ENCODE assay signal across 9 mouse cellular contexts in genomic region chr4:129011604-129012121, GRCm38 (mm10). TPM values are rescaled to one million over a fixed set of nuclear protein-coding genes. Genes with fewer than 3 reads are reported as not detected.
A peak's percentile ranks its signal among the peaks of the same experiment; 100 is the strongest.
DNase-seq lines count a peak whose midpoint lies in the region; ATAC-seq and TF ChIP-seq lines count a peak whose summit lies in the region.
"Had no signal": no experiment of that assay in that cellular context is flagged by ENCODE, and none has a peak within 500 bp of the region (broad histone marks: within the 10 kb centered on the region; RNA-seq: fewer than 3 reads in every experiment).

No protein-coding gene starts in this region.

- no peaks in the 10 kb centered on the region for H3K27me3 ChIP-seq in limb, embryonic 14.5 days (ENCODE audit: control insufficient read depth, insufficient read depth, low read length)
- H3K27me3 ChIP-seq in limb, embryonic 10.5 days (ENCODE audit: low read depth, poor library complexity, severe bottlenecking), result no peaks in the 10 kb centered on the region
- no peaks in the 10 kb centered on the region for H3K27me3 ChIP-seq in small intestine, adult 2 months (ENCODE audit: control insufficient read depth, insufficient read depth, low read length)
- H3K27me3 ChIP-seq: megakaryocyte, embryonic 14.5 days had no signal

- no peak for TF ChIP-seq CTCF in small intestine, adult 2 months (IDR thresholded peaks at IDR 0.05; ENCODE audit: extremely low read depth, insufficient read length, insufficient replicate concordance, low read depth, low read length)

- TF ChIP-seq POLR2A in limb, embryonic 14.5 days (IDR thresholded peaks at IDR 0.05; ENCODE audit: borderline replicate concordance, extremely low read depth, insufficient read depth, insufficient read length), result no peak
- TF ChIP-seq POLR2A in small intestine, adult 2 months (IDR thresholded peaks at IDR 0.05; ENCODE audit: low read depth, low read length), result no peak

- ATAC-seq in limb, embryonic 14.5 days (ENCODE audit: low FRiP score, low read depth), result peak; percentile 21; the same call in 1 of the 2 replicates

- H3K27ac ChIP-seq in limb, embryonic 14.5 days (replicated peaks; ENCODE audit: low read depth, low read length), result no peak overlapping the region
- H3K27ac ChIP-seq in limb, embryonic 10.5 days, result no peak overlapping the region
- peak overlapping the region; percentile 14 for H3K27ac ChIP-seq in small intestine, adult 2 months (ENCODE audit: insufficient read depth, low read depth, low read length)

- H3K4me2 ChIP-seq in limb, embryonic 14.5 days (replicated peaks; ENCODE audit: low read depth, low read length, severe bottlenecking), result no peak overlapping the region

- no peak overlapping the region for H3K4me3 ChIP-seq in limb, embryonic 14.5 days (replicated peaks; ENCODE audit: low read length)
- H3K4me3 ChIP-seq in limb, embryonic 10.5 days, result no peak overlapping the region
- H3K4me3 ChIP-seq in small intestine, adult 2 months (ENCODE audit: low read depth, low read length), result no peak overlapping the region
- H3K4me3 ChIP-seq: megakaryocyte, embryonic 14.5 days had no signal

- H3K4me1 ChIP-seq in limb, embryonic 14.5 days (ENCODE audit: control insufficient read depth, insufficient read depth, low read length), result peaks cover 3% of the 10 kb centered on the region; the same call in 1 of the 2 replicates
- peaks cover 19% of the 10 kb centered on the region for H3K4me1 ChIP-seq in limb, embryonic 10.5 days
- H3K4me1 ChIP-seq in small intestine, adult 2 months (ENCODE audit: control insufficient read depth, insufficient read depth, insufficient read length, low read length), result peaks cover 6% of the 10 kb centered on the region

- no peak overlapping the region; the same call in 1 of the 2 replicates for H3K9ac ChIP-seq in limb, embryonic 14.5 days (ENCODE audit: low read depth, low read length, severe bottlenecking)

- H3K9me3 ChIP-seq in limb, embryonic 14.5 days (ENCODE audit: control insufficient read depth, low read length), result no peaks in the 10 kb centered on the region
- H3K9me3 ChIP-seq in limb, embryonic 10.5 days (replicated peaks), result no peaks in the 10 kb centered on the region
- H3K9me3 ChIP-seq: megakaryocyte, embryonic 14.5 days had no signal

- DNase-seq in limb, embryonic 14.5 days (ENCODE audit: low spot score), result no peak
- DNase-seq in limb, embryonic 10.5 days (ENCODE audit: low spot score), result no peak
- peak; percentile 95 for DNase-seq in adipocyte (ENCODE audit: low spot score)
- DNase-seq in cerebellum, postnatal 36 days, result peak; percentile 49 to 53
- DNase-seq in heart, postnatal 4 days, result peak; percentile 66
- DNase-seq in spleen, adult 12 weeks (ENCODE audit: low spot score), result no peak
- DNase-seq in thymus, adult 18-20 months, result no peak

- WGBS in limb, embryonic 14.5 days, result 53% methylated on average over 15 of the region's 15 CpGs
- 74% methylated on average over 15 of the region's 15 CpGs for WGBS in limb, embryonic 10.5 days
- WGBS in small intestine, adult 2 months, result 18% methylated on average over 15 of the region's 15 CpGs

- H3K36me3 ChIP-seq in limb, embryonic 14.5 days (ENCODE audit: control insufficient read depth, insufficient read depth, low read length), result peaks cover 49% of the 10 kb centered on the region
- peaks cover 49% of the 10 kb centered on the region for H3K36me3 ChIP-seq in limb, embryonic 10.5 days
- peaks cover 40% of the 10 kb centered on the region for H3K36me3 ChIP-seq in small intestine, adult 2 months (ENCODE audit: control insufficient read depth, insufficient read depth, low read length)

RNA-seq across cellular contexts. Expression of gene Ak2, which starts 19.9 kb away (rescaled TPM):
- 94.7 and 127 TPM in 2 replicates for polyA plus RNA-seq in limb, embryonic 14.5 days (2012; rRNA removed)
- 153 and 165 TPM in 2 replicates for polyA plus RNA-seq in limb, embryonic 14.5 days (2014; fragmentation: Nextera tagmentation; extraction: Ambion mirVana)
- 236 and 271 TPM in 2 replicates for polyA plus RNA-seq in limb, embryonic 10.5 days (2016; fragmentation: Nextera tagmentation; extraction: Ambion mirVana)
- total RNA-seq in heart, postnatal 4 days (2021), result 100 to 1,000 TPM; 104 to 105 TPM
- polyA plus RNA-seq in small intestine, adult 2 months (2012; rRNA removed), result 42.5 and 79.2 TPM in 2 replicates

RNA-seq across cellular contexts. Expression of gene Rnf19b, which starts 46.4 kb away (rescaled TPM):
- polyA plus RNA-seq in limb, embryonic 14.5 days (2012; rRNA removed), result 28.1 and 29.1 TPM in 2 replicates
- polyA plus RNA-seq in limb, embryonic 14.5 days (2014; fragmentation: Nextera tagmentation; extraction: Ambion mirVana), result 9.9 and 10.0 TPM in 2 replicates
- 8.0 and 9.1 TPM in 2 replicates for polyA plus RNA-seq in limb, embryonic 10.5 days (2016; fragmentation: Nextera tagmentation; extraction: Ambion mirVana)
- total RNA-seq in heart, postnatal 4 days (2021), result 10 to 100 TPM; 27.0 to 27.9 TPM
- 99.3 and 218 TPM in 2 replicates for polyA plus RNA-seq in small intestine, adult 2 months (2012; rRNA removed)

RNA-seq across cellular contexts. Expression of gene Azin2, which starts 49.4 kb away (rescaled TPM):
- 30.7 and 32.8 TPM in 2 replicates for polyA plus RNA-seq in limb, embryonic 14.5 days (2012; rRNA removed)
- 26.5 and 34.3 TPM in 2 replicates for polyA plus RNA-seq in limb, embryonic 14.5 days (2014; fragmentation: Nextera tagmentation; extraction: Ambion mirVana)
- 9.8 and 15.4 TPM in 2 replicates for polyA plus RNA-seq in limb, embryonic 10.5 days (2016; fragmentation: Nextera tagmentation; extraction: Ambion mirVana)
- total RNA-seq in heart, postnatal 4 days (2021), result 1 to 10 TPM; 7.7 to 8.7 TPM
- polyA plus RNA-seq in small intestine, adult 2 months (2012; rRNA removed), result 2.3 and 3.2 TPM in 2 replicates

Comparison
In these comparisons a context has a peak if more than half of its experiments do, and no peak if none do; other contexts are left out.
1. DNase-seq: peak in adipocyte (single experiment), cerebellum, postnatal 36 days (2 of 2) and heart, postnatal 4 days (single experiment); none in limb, embryonic 14.5 days (single experiment), limb, embryonic 10.5 days (single experiment), spleen, adult 12 weeks (single experiment) and thymus, adult 18-20 months (0 of 2).